Mouse (Mus musculus) olfactory bulb, adult 2 months (tissue): ENCODE results near the gene Nrxn3.

Experiments used
- CTCF ChIP-seq: fragments of 200-500 bp; IDR thresholded peaks from 2 replicates; pipeline ENCODE4 v1.5.1; 2012; ENCODE audit warnings: low read depth, mild to moderate bottlenecking, low read length, moderate library complexity; ENCODE audit not compliant: insufficient read depth
- POLR2A ChIP-seq: fragments of 200-500 bp; IDR thresholded peaks from 2 replicates; pipeline ENCODE4 v1.6.1; 2012; ENCODE audit warnings: mild to moderate bottlenecking, low read depth, low read length, moderate library complexity; ENCODE audit not compliant: insufficient read depth

DNA sequence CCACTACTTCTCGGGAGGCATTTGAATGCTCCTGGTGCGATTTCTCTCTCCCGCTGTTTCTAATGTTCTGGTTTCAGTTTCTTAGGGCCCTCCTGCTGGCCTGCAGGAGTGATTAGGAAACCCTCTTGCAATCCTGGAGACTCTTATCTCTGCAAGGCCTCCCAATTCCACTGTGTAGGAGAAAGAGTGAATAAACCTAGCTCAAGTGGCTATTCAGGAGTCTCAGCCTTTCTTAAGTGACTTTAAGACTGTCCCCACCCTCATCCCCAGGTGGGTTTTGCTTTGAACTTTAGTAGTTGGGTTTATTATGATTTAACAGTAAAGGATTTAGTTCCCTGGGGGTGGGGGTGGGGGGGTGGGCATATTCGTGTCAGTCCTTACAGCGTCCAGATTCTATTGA is 759.5 kb downstream of the Nrxn3 start:
- TF ChIP-seq CTCF (no peak), POLR2A (no peak)
